Mouse (Mus musculus): Measurements from ENCODE around the gene Dbx2. TPM values are rescaled to one million over a fixed set of nuclear protein-coding genes. Genes with fewer than 3 reads are reported as not detected.

Dbx2 gene
- polyA plus RNA-seq, 1 experiment: 0.16 TPM

DNA sequence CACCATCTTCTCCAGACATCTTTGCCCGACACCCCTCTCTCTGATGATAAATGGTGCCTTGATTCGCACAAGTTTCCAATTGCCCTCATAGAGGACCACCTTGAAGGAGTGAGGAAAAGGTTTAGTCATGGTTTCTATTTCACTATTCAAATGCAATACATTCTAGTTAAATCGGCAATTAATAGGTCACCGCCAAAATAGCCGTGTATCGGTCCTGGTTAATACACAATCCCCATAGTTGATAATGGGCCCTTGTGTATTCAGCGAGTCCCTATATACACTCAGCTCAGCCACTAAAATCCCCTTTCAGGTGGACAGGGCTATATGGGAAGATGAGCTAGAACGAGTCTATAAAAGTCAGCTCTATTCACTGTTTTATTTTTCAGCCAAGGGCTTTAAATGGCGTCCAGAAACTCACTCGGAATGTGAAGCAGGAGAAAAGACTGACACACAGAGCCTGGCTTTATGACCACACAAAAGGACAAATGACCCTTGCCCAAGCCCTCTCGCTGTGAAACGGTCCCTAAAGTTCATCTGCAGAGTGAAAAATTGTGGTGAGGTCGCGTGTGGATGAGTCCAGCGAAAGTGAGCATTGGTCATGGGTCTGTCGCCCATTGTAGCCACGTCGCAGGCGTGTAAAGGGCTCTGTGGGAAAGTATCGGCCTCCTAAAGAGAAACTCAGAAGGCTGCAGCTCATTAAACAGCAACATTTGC is 16.5 kb downstream of the Dbx2 start:
- H3K9me3 ChIP-seq: peaks cover 6% of the 10 kb centered on the region; the same call in 1 of the 2 replicates
- no peaks in the 10 kb centered on the region for H3K36me3 ChIP-seq (replicated peaks; ENCODE audit: low read length)
- H3K4me1 ChIP-seq: no peaks in the 10 kb centered on the region
- no peaks in the 10 kb centered on the region for H3K27me3 ChIP-seq (replicated peaks)
- no peak overlapping the region for H3K4me3 ChIP-seq (replicated peaks)
- TF ChIP-seq FLI1 (IDR thresholded peaks at IDR 0.05; ENCODE audit: low read length) (no peak), GATA1 (IDR thresholded peaks at IDR 0.05; ENCODE audit: borderline replicate concordance, low read length) (no peak)

DNA sequence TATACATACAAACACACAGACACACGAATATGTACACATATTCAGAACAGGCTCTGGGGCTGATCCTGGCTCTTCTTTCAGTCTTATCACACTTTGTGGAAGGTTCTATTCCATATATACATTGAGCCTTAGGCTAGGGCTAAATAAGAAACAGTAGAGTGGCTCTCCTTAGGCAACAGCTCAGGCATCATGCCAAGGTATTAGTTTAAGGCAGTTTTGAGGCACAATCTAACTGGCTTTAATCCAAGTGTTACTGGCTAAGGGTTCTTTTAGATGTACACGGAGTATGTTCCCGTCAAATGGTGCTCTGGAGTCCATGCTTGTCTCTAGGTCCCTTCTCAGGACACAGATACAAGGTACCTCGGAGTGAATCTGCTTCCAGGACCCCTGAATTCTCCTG is 31.4 kb downstream of the Dbx2 start:
- TF ChIP-seq GATA1 (IDR thresholded peaks at IDR 0.05; ENCODE audit: borderline replicate concordance, low read length) (no peak), FLI1 (IDR thresholded peaks at IDR 0.05; ENCODE audit: low read length) (no peak)

DNA sequence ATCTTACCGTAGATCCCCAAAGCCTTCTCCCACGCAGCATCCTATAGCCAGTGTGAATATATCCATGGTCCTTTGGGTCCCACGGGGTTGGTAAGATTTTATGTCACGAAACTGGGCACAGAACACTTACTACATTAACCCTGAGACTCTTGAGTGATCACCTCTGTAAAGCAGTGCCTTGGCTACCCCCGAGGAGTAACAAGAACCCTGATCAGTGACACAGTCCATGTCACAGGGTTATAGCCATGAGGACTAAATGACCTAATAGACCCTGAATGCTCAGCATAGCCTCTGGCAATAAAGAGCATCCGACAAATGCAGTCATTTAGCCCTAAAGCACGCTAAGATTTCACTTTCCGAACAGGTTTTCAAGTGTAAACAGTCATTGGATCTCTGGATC is 33.0 kb downstream of the Dbx2 start:
- no peak overlapping the region for H3K4me3 ChIP-seq (replicated peaks)
- H3K4me1 ChIP-seq: no peaks in the 10 kb centered on the region
- H3K9me3 ChIP-seq: no peaks in the 10 kb centered on the region
- no peaks in the 10 kb centered on the region for H3K36me3 ChIP-seq (replicated peaks; ENCODE audit: low read length)
- no peaks in the 10 kb centered on the region for H3K27me3 ChIP-seq (replicated peaks)
- TF ChIP-seq GATA1 (IDR thresholded peaks at IDR 0.05; ENCODE audit: borderline replicate concordance, low read length) (no peak), FLI1 (IDR thresholded peaks at IDR 0.05; ENCODE audit: low read length) (no peak)

More for the DNA sequence above, 31.4 kb downstream of the Dbx2 start:
- Histone ChIP-seq H3K4me3 (replicated peaks) (no peak overlapping the region), H3K4me1 (no peaks in the 10 kb centered on the region), H3K27me3 (replicated peaks) (no peaks in the 10 kb centered on the region), H3K36me3 (replicated peaks; ENCODE audit: low read length) (no peaks in the 10 kb centered on the region), H3K9me3 (no peaks in the 10 kb centered on the region)

GRCm38 (mm10) chr15:95612600-95612999 is 43.2 kb downstream of the Dbx2 start:
- H3K36me3 ChIP-seq (replicated peaks; ENCODE audit: low read length): no peaks in the 10 kb centered on the region
- no peak for TF ChIP-seq FLI1 (IDR thresholded peaks at IDR 0.05; ENCODE audit: low read length)
- no peak for TF ChIP-seq GATA1 (IDR thresholded peaks at IDR 0.05; ENCODE audit: borderline replicate concordance, low read length)

GRCm38 (mm10) chr15:95601179-95601578 is 54.6 kb downstream of the Dbx2 start:
- no peaks in the 10 kb centered on the region for H3K27me3 ChIP-seq (replicated peaks)
- no peak for TF ChIP-seq FLI1 (IDR thresholded peaks at IDR 0.05; ENCODE audit: low read length)
- TF ChIP-seq GATA1 (IDR thresholded peaks at IDR 0.05; ENCODE audit: borderline replicate concordance, low read length): no peak

More at GRCm38 (mm10) chr15:95612600-95612999, 43.2 kb downstream of the Dbx2 start:
- Histone ChIP-seq H3K4me3 (replicated peaks) (no peak overlapping the region), H3K9me3 (no peaks in the 10 kb centered on the region), H3K4me1 (no peaks in the 10 kb centered on the region), H3K27me3 (replicated peaks) (no peaks in the 10 kb centered on the region)

DNA sequence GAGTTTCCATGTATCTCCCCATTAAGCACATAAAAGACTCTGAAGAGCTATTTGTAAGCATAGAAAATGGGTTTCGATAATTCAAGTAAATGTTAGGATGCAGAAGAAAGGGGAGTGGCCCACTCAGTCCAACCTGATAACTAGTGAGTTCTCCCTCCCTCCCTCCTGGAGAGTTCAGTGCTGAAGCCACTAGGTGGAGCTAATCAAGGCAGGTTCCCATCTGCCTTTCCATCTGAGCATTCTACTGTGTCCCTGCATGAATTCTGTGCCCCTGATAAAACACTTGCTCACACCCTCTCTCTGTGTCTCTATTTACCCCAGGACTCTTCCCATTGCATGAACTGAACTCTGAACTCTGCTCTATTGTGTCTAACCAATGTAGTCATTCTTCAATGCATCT is 57.1 kb downstream of the Dbx2 start:
- Histone ChIP-seq H3K36me3 (replicated peaks; ENCODE audit: low read length) (no peaks in the 10 kb centered on the region), H3K9me3 (no peaks in the 10 kb centered on the region), H3K4me3 (replicated peaks) (no peak overlapping the region), H3K27me3 (replicated peaks) (no peaks in the 10 kb centered on the region), H3K4me1 (no peaks in the 10 kb centered on the region)
- no peak for TF ChIP-seq GATA1 (IDR thresholded peaks at IDR 0.05; ENCODE audit: borderline replicate concordance, low read length)
- TF ChIP-seq FLI1 (IDR thresholded peaks at IDR 0.05; ENCODE audit: low read length): no peak

More at GRCm38 (mm10) chr15:95601179-95601578, 54.6 kb downstream of the Dbx2 start:
- Histone ChIP-seq H3K36me3 (replicated peaks; ENCODE audit: low read length) (no peaks in the 10 kb centered on the region), H3K4me3 (replicated peaks) (no peak overlapping the region), H3K4me1 (no peaks in the 10 kb centered on the region), H3K9me3 (no peaks in the 10 kb centered on the region)

GRCm38 (mm10) chr15:95586906-95587305 is 68.9 kb downstream of the Dbx2 start:
- no peak for TF ChIP-seq FLI1 (IDR thresholded peaks at IDR 0.05; ENCODE audit: low read length)
- TF ChIP-seq GATA1 (IDR thresholded peaks at IDR 0.05; ENCODE audit: borderline replicate concordance, low read length): no peak
- Histone ChIP-seq H3K27me3 (replicated peaks) (no peaks in the 10 kb centered on the region), H3K4me3 (replicated peaks) (no peak overlapping the region), H3K36me3 (replicated peaks; ENCODE audit: low read length) (no peaks in the 10 kb centered on the region), H3K4me1 (no peaks in the 10 kb centered on the region), H3K9me3 (no peaks in the 10 kb centered on the region)

DNA sequence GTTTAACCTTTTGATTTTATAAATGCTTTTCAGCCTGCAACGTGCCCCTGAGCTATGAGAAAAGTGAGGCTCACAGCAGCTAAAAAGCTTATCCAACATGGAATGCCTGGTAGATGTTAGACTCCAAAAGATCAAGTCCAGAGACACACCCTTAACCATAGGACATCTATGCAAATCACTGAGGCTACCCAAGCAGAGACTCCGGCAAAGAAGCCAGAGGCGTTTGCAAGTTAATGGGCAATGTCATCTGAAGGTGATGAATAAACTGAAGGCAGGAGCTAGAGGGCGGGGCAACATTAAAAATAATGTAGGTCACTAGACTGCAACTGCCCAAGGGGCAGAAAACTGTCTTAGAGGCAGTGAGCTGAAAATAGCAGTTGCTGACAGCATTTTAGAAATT is 70.9 kb downstream of the Dbx2 start:
- Histone ChIP-seq H3K36me3 (replicated peaks; ENCODE audit: low read length) (no peaks in the 10 kb centered on the region), H3K4me1 (no peaks in the 10 kb centered on the region), H3K9me3 (no peaks in the 10 kb centered on the region), H3K4me3 (replicated peaks) (no peak overlapping the region), H3K27me3 (replicated peaks) (no peaks in the 10 kb centered on the region)
- TF ChIP-seq GATA1 (IDR thresholded peaks at IDR 0.05; ENCODE audit: borderline replicate concordance, low read length) (no peak), FLI1 (IDR thresholded peaks at IDR 0.05; ENCODE audit: low read length) (no peak)

DNA sequence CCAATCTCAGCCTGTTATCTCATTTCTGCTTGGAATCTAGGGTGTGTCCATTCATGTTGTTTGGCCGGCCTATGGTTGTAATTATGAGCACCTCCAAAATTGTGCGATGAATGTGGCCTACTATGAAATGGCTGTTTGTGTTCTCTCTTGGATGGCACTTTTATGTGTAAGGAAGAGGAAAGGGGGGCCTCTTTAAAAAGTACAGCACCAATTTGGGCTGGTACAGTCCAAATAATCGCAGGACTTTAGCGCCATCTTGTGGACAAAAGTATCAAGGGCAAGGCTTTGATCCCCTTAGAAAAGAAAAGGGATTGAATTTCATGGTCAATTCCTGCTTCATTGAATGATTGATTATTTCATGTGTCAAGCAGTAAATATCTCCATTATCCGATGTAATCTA is 81.1 kb downstream of the Dbx2 start:
- H3K4me3 ChIP-seq (replicated peaks): no peak overlapping the region
- H3K4me1 ChIP-seq: no peaks in the 10 kb centered on the region
- H3K27me3 ChIP-seq (replicated peaks): no peaks in the 10 kb centered on the region
- H3K36me3 ChIP-seq (replicated peaks; ENCODE audit: low read length): no peaks in the 10 kb centered on the region
- no peak for TF ChIP-seq FLI1 (IDR thresholded peaks at IDR 0.05; ENCODE audit: low read length)
- TF ChIP-seq GATA1 (IDR thresholded peaks at IDR 0.05; ENCODE audit: borderline replicate concordance, low read length): no peak
- no peaks in the 10 kb centered on the region for H3K9me3 ChIP-seq

Other genes with a start within 250 kb of the Dbx2 start
- gene Nell2, start 127.4 kb downstream of the Dbx2 start, polyA plus RNA-seq (2012; ENCODE audit: insufficient read depth, low replicate concordance): not detected in 2 replicates
- gene Ano6, start 134.9 kb upstream of the Dbx2 start, polyA plus RNA-seq (2012; ENCODE audit: insufficient read depth, low replicate concordance): 2.4 and 10.3 TPM in 2 replicates

Data from megakaryocyte, embryonic 14.5 days (primary cell).